Mouse (Mus musculus) lung, postnatal 10 days (tissue): ENCODE data around the gene Rassf6.

Experiments used
- DNase-seq: peaks from one replicate; pipeline ENCODE4 v3.0.0; 2021

The Rassf6 gene

GRCm38 (mm10) chr5:90564161-90564560 is 76.3 kb downstream of the Rassf6 start:
- DNase-seq = no peak

GRCm38 (mm10) chr5:90562880-90563279 is 77.6 kb downstream of the Rassf6 start:
- DNase-seq = no peak

- DNase-seq = no peak
These were observed 78.7 kb downstream of the Rassf6 start for GRCm38 (mm10) chr5:90561721-90562275.

GRCm38 (mm10) chr5:90560743-90561142 is 79.7 kb downstream of the Rassf6 start, which contains the start of gene 5830473C10Rik:
Gene 5830473C10Rik, plus strand, starts transcription at chr5:90561107.
- no peak for DNase-seq

GRCm38 (mm10) chr5:90556052-90556451 is 84.4 kb downstream of the Rassf6 start:
- no peak for DNase-seq
